Mouse (Mus musculus) CH12.LX (cell line): ENCODE results near the gene Nbeal1. TPM values are rescaled to one million over a fixed set of nuclear protein-coding genes. Genes with fewer than 3 reads are reported as not detected.

ENCODE experiments used
- DNase-seq: peaks from one replicate; pipeline ENCODE4 v3.0.0-alpha.2; 2013; ENCODE audit errors: extremely low read depth
- H3K27ac ChIP-seq: 2 replicates; pipeline ENCODE4 v1.5.1; 2012; ENCODE audit warnings: low read depth, mild to moderate bottlenecking, control low read depth, moderate library complexity; ENCODE audit not compliant: insufficient read depth
- H3K27me3 ChIP-seq: replicated peaks from 2 replicates; pipeline ENCODE3; 2012; ENCODE audit warnings: inconsistent platforms
- H3K36me3 ChIP-seq, 2 experiments: replicated peaks in 1 of 2; 2 replicates each; pipeline versions ENCODE3 to v1.6.1; 2012; ENCODE audit warnings: inconsistent platforms in 1 of 2, low read length in 1 of 2, mild to moderate bottlenecking in 1 of 2, mixed read lengths in 1 of 2, moderate library complexity in 1 of 2; ENCODE audit not compliant: control insufficient read depth in 1 of 2, insufficient read depth in 1 of 2
- H3K4me1 ChIP-seq, 2 experiments: 2 replicates each; pipeline ENCODE4 v1.6.1; 2012; ENCODE audit warnings: inconsistent platforms in 1 of 2, moderate library complexity in 1 of 2; ENCODE audit not compliant: insufficient read depth in 2 of 2, control insufficient read depth in 1 of 2
- H3K4me2 ChIP-seq: 2 replicates; pipeline ENCODE4 v1.6.1; 2012; ENCODE audit warnings: low read depth, mild to moderate bottlenecking, control low read depth; ENCODE audit not compliant: poor library complexity, insufficient read depth, severe bottlenecking
- H3K4me3 ChIP-seq, 3 experiments: fragments of 150-350 bp in 1 of 3; sonication (generic) in 1 of 3; replicated peaks in 1 of 3; 2 replicates each; pipeline versions ENCODE3 to v1.5.1; 2011 to 2012; ENCODE audit warnings: low read depth in 2 of 3, low read length in 2 of 3, mild to moderate bottlenecking in 2 of 3, moderate library complexity in 2 of 3, control low read depth in 1 of 3, improper control_type of control experiment in 1 of 3, inconsistent platforms in 1 of 3, mixed read lengths in 1 of 3; ENCODE audit not compliant: poor library complexity in 1 of 3
- H3K79me2 ChIP-seq: replicated peaks from 2 replicates; pipeline ENCODE4 v1.6.1; 2012; ENCODE audit warnings: mild to moderate bottlenecking, moderate library complexity; ENCODE audit not compliant: control insufficient read depth, poor library complexity, insufficient read depth, severe bottlenecking; ENCODE audit errors: extremely low read depth
- H3K9ac ChIP-seq: 2 replicates; pipeline ENCODE4 v1.6.1; 2012; ENCODE audit warnings: low read depth, mild to moderate bottlenecking, control low read depth, moderate library complexity; ENCODE audit not compliant: insufficient read depth
- H3K9me3 ChIP-seq: replicated peaks from 2 replicates; pipeline ENCODE3; 2012; ENCODE audit warnings: low read length, inconsistent platforms, mixed read lengths
- CTCF ChIP-seq, 2 experiments: IDR thresholded peaks in 1 of 2; conservative IDR thresholded peaks in 1 of 2; 2 replicates each; pipeline ENCODE4 v1.5.1; 2011 to 2012; ENCODE audit warnings: low read depth in 2 of 2, low read length in 2 of 2, improper control_type of control experiment in 1 of 2, inconsistent platforms in 1 of 2, mild to moderate bottlenecking in 1 of 2, moderate library complexity in 1 of 2
- E2F4 ChIP-seq: IDR thresholded peaks from 2 replicates; pipeline ENCODE4 v1.6.1; 2011; ENCODE audit warnings: low read depth, low read length, improper control_type of control experiment; ENCODE audit not compliant: insufficient replicate concordance
- EP300 ChIP-seq: IDR thresholded peaks from 2 replicates; pipeline ENCODE4 v1.6.1; 2011; ENCODE audit warnings: low read length, improper control_type of control experiment
- GABPA ChIP-seq: IDR thresholded peaks from 2 replicates; pipeline ENCODE4 v1.6.1; 2012; ENCODE audit warnings: low read depth, low read length, improper control_type of control experiment, inconsistent platforms; ENCODE audit not compliant: insufficient replicate concordance
- IRF4 ChIP-seq: IDR thresholded peaks from 2 replicates; pipeline ENCODE4 v1.6.1; 2014; ENCODE audit warnings: low read depth, mild to moderate bottlenecking, inconsistent platforms, low read length, improper control_type of control experiment
- JUN ChIP-seq: IDR thresholded peaks from 2 replicates; pipeline ENCODE4 v1.6.1; 2011; ENCODE audit warnings: low read depth, mild to moderate bottlenecking, low read length, improper control_type of control experiment, moderate library complexity; ENCODE audit not compliant: insufficient read depth
- JUND ChIP-seq: conservative IDR thresholded peaks from 2 replicates; pipeline ENCODE4 v1.6.1; 2011; ENCODE audit warnings: low read depth, low read length, improper control_type of control experiment
- MAFK ChIP-seq: IDR thresholded peaks from 2 replicates; pipeline ENCODE4 v1.6.1; 2011; ENCODE audit warnings: low read length, improper control_type of control experiment; ENCODE audit not compliant: insufficient replicate concordance
- MAX ChIP-seq: IDR thresholded peaks from 2 replicates; pipeline ENCODE4 v1.6.1; 2011; ENCODE audit warnings: low read length, improper control_type of control experiment
- MAZ ChIP-seq: IDR thresholded peaks from 2 replicates; pipeline ENCODE4 v1.6.1; 2012; ENCODE audit warnings: low read depth, mild to moderate bottlenecking, inconsistent platforms, low read length, improper control_type of control experiment, moderate library complexity
- MYC ChIP-seq: IDR thresholded peaks from 2 replicates; pipeline ENCODE4 v1.6.1; 2011; ENCODE audit warnings: low read depth, mild to moderate bottlenecking, improper control_type of control experiment, low read length
- NELFE ChIP-seq: IDR thresholded peaks from 2 replicates; pipeline ENCODE4 v1.6.1; 2011; ENCODE audit warnings: low read depth, low read length, improper control_type of control experiment
- NRF1 ChIP-seq: IDR thresholded peaks from 2 replicates; pipeline ENCODE4 v1.6.1; 2014; ENCODE audit warnings: low read depth, mild to moderate bottlenecking, inconsistent platforms, low read length, improper control_type of control experiment, moderate library complexity
- PAX5 ChIP-seq: IDR thresholded peaks from 2 replicates; pipeline ENCODE4 v1.6.1; 2012; ENCODE audit warnings: low read length, inconsistent platforms, mixed read lengths
- POLR2AphosphoS2 ChIP-seq: IDR thresholded peaks from 2 replicates; pipeline ENCODE4 v1.6.1; 2011; ENCODE audit warnings: low read depth, low read length, improper control_type of control experiment
- RAD21 ChIP-seq: IDR thresholded peaks from 2 replicates; pipeline ENCODE4 v1.6.1; 2011; ENCODE audit warnings: low read depth, mild to moderate bottlenecking, low read length, improper control_type of control experiment, moderate library complexity
- TBP ChIP-seq: conservative IDR thresholded peaks from 2 replicates; pipeline ENCODE4 v1.6.1; 2011; ENCODE audit warnings: low read depth, low read length, improper control_type of control experiment
- USF1 ChIP-seq: IDR thresholded peaks from 2 replicates; pipeline ENCODE4 v1.6.1; 2014; ENCODE audit warnings: low read depth, mild to moderate bottlenecking, inconsistent platforms, low read length, improper control_type of control experiment
- ZKSCAN1 ChIP-seq: IDR thresholded peaks from 2 replicates; pipeline ENCODE4 v1.6.1; 2012; ENCODE audit warnings: low read depth, inconsistent platforms, low read length, improper control_type of control experiment, borderline replicate concordance
- ZNF384 ChIP-seq: IDR thresholded peaks from 2 replicates; pipeline ENCODE4 v1.6.1; 2012; ENCODE audit warnings: low read depth, low read length, improper control_type of control experiment, inconsistent platforms
- dilution Hi-C: fragments of 300-500 bp; cut with MboI; formaldehyde crosslinking; loops from 2 replicates; pipeline ENCODE4 v1.14.3; 2020; ENCODE audit warnings: low sequenced_read_pairs; ENCODE audit not compliant: extremely low pct_unique_long_range_greater_than_20kb, extremely low pct_ligation_motif_present
- in situ Hi-C: fragments of 300-500 bp; cut with MboI; formaldehyde crosslinking; loops from 3 replicates; pipeline ENCODE4 v1.14.3; 2019; ENCODE audit warnings: low sequenced_read_pairs, low pct_ligation_motif_present, low pct_unique_long_range_greater_than_20kb, mixed read lengths
- polyA plus RNA-seq: library from polyadenylated mRNA; unstranded; fragments of >175 nt; gene quantifications from 2 replicates; pipeline ENCODE4 v1.2.1, GENCODE M21; 2012; ENCODE audit warnings: low read depth; ENCODE audit not compliant: insufficient read length
- total RNA-seq, 2 experiments: library from RNA; depleted of rRNA; stranded (reverse); fragments of 300-350 nt in 1 of 2; fragments of >200 nt in 1 of 2; gene quantifications; 2 replicates each; pipeline ENCODE4 v1.2.3; 2012 to 2014

The Nbeal1 gene
- total and polyA plus RNA-seq, 3 experiments: 0.47 to 2.5 (median 0.50) TPM

GRCm38 (mm10) chr1:60268113-60268512 is 87.7 kb downstream of the Nbeal1 start:
- Histone ChIP-seq H3K4me2 (no peak overlapping the region), H3K4me3 (no peak overlapping the region), H3K27me3 (no peaks in the 10 kb centered on the region), H3K9me3 (no peaks in the 10 kb centered on the region), H3K9ac (no peak overlapping the region), H3K4me1 (no peaks in the 10 kb centered on the region), H3K36me3 (peaks cover 0 to 2% of the 10 kb centered on the region in 2 experiments), H3K27ac (no peak overlapping the region), H3K79me2 (no peaks in the 10 kb centered on the region)
- TF ChIP-seq RAD21: no peak
- TF ChIP-seq PAX5: no peak
- TF ChIP-seq MAX: no peak
- TF ChIP-seq TBP: no peak
- no peak for TF ChIP-seq JUN
- no peak for TF ChIP-seq POLR2AphosphoS2
- no peak for TF ChIP-seq CTCF (conservative IDR thresholded peaks at IDR 0.05 in 1 of 2, IDR thresholded peaks at IDR 0.05 in 1 of 2; ENCODE audit: low read depth in 2 of 2, low read length in 2 of 2)
- no peak for TF ChIP-seq NRF1
- TF ChIP-seq MYC: no peak
- no peak for TF ChIP-seq MAZ
- TF ChIP-seq NELFE: no peak
- dilution Hi-C loops: no loop called here
- DNase-seq: no peak
- in situ Hi-C loops: no loop called here

GRCm38 (mm10) chr1:60269314-60269713 is 88.9 kb downstream of the Nbeal1 start:
- TF ChIP-seq E2F4: no peak
- TF ChIP-seq CTCF (conservative IDR thresholded peaks at IDR 0.05 in 1 of 2, IDR thresholded peaks at IDR 0.05 in 1 of 2; ENCODE audit: low read depth in 2 of 2, low read length in 2 of 2): no peak
- TF ChIP-seq JUN: no peak
- no peak for TF ChIP-seq EP300
- TF ChIP-seq MAFK: no peak
- no peak for TF ChIP-seq ZKSCAN1
- no peak for TF ChIP-seq NRF1
- TF ChIP-seq GABPA: no peak
- no peak for TF ChIP-seq POLR2AphosphoS2
- TF ChIP-seq ZNF384: no peak
- no peak for TF ChIP-seq JUND
- TF ChIP-seq NELFE: no peak
- no peak for TF ChIP-seq MAX
- no peak for TF ChIP-seq IRF4
- TF ChIP-seq USF1: no peak
- no peak for TF ChIP-seq TBP
- no peak for TF ChIP-seq PAX5
- no peaks in the 10 kb centered on the region for H3K79me2 ChIP-seq
- H3K4me2 ChIP-seq: no peak overlapping the region
- DNase-seq: no peak
- dilution Hi-C loops (no loop called here), in situ Hi-C loops (no loop called here)
- no peaks in the 10 kb centered on the region for H3K36me3 ChIP-seq
- no peaks in the 10 kb centered on the region for H3K9me3 ChIP-seq
- no peak overlapping the region for H3K27ac ChIP-seq
- H3K4me3 ChIP-seq: no peak overlapping the region
- no peaks in the 10 kb centered on the region for H3K27me3 ChIP-seq
- no peaks in the 10 kb centered on the region for H3K4me1 ChIP-seq
- H3K9ac ChIP-seq: no peak overlapping the region
